Mouse (Mus musculus) cortical plate, adult 2 months (tissue): ENCODE data around the gene Lamb3.

Experiments
- CTCF ChIP-seq: fragments of 200-500 bp; IDR thresholded peaks from 2 replicates; pipeline ENCODE4 v1.5.1; 2011; ENCODE audit warnings: mild to moderate bottlenecking, control low read depth, low read length; ENCODE audit not compliant: insufficient read depth; ENCODE audit errors: extremely low read depth
- POLR2A ChIP-seq: fragments of 200-500 bp; IDR thresholded peaks from 2 replicates; pipeline ENCODE4 v1.6.1; 2011; ENCODE audit warnings: mild to moderate bottlenecking, low read length, control low read depth; ENCODE audit not compliant: insufficient read depth; ENCODE audit errors: extremely low read depth

GRCm38 (mm10) chr1:193230531-193230930 is 23.0 kb downstream of the Lamb3 start:
- no peak for TF ChIP-seq POLR2A
- no peak for TF ChIP-seq CTCF
